Mouse (Mus musculus): ENCODE data around the gene Gm13757. TPM values are rescaled to one million over a fixed set of nuclear protein-coding genes. Genes with fewer than 3 reads are reported as not detected.
"Not testable (repeated sequence)": the region's sequence is repeated elsewhere in the genome, so short reads cannot be mapped to it uniquely, and the experiment has no call there.

The Gm13757 gene
- polyA plus RNA-seq (2015; fragmentation: Nextera tagmentation; extraction: Ambion mirVana) = not detected in 2 replicates

- Histone ChIP-seq H3K4me3 (replicated peaks) (no peak within 1 kb of the TSS), H3K27me3 (no peaks in the 10 kb centered on the region), H3K4me2 (replicated peaks) (no peak within 1 kb of the TSS), H3K27ac (no peak within 1 kb of the TSS), H3K9me3 (no peaks in the 10 kb centered on the region), H3K9ac (replicated peaks) (no peak within 1 kb of the TSS), H3K4me1 (replicated peaks) (no peaks in the 10 kb centered on the region), H3K36me3 (no peaks in the 10 kb centered on the region)
- no peak for ATAC-seq
- WGBS = 93% methylated on average over 1 of the region's 1 CpGs
These were observed at the start of gene Gm13757 for GRCm38 (mm10) chr2:88449031-88449430. Gene Gm13757, minus strand, starts transcription at chr2:88449131.

DNA sequence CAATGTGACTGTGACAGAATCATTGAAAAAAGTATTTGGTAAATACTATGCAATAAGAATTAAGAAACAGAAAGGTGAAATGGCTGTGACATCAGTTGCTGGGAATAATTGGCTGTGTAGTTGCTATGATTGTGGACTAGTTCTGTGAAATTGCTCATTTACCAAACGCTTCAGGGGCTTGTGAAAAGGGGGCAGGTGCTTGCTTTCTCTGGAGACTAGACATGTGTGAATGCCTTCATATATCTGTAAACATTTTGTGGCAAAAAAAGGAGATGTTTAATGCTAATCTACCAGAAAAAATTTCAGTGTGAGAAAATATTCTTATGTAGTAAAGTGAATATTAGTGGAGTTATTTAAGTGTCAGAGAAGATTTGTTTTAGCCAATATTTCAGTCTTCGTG, 44.1 kb upstream of the Gm13757 start, which contains the start of gene Olfr1185-ps1:
Olfr1185-ps1 (plus strand) TSS at position 301 of the 400 bp plus-strand sequence.
- H3K9ac ChIP-seq (replicated peaks) = no peak within 1 kb of the TSS
- H3K27me3 ChIP-seq = no peaks in the 10 kb centered on the region
- no peak within 1 kb of the TSS for H3K4me3 ChIP-seq (replicated peaks)
- H3K36me3 ChIP-seq = no peaks in the 10 kb centered on the region
- H3K4me2 ChIP-seq (replicated peaks) = no peak within 1 kb of the TSS
- H3K27ac ChIP-seq = no peak within 1 kb of the TSS
- no peaks in the 10 kb centered on the region for H3K4me1 ChIP-seq (replicated peaks)
- no peak for ATAC-seq
- H3K9me3 ChIP-seq = no peaks in the 10 kb centered on the region
- 79% methylated on average over 2 of the region's 2 CpGs for WGBS

GRCm38 (mm10) chr2:88483298-88483697, 34.4 kb upstream of the Gm13757 start, which contains the start of gene Olfr1184:
Gene Olfr1184, plus strand, starts transcription at chr2:88483598.
- ATAC-seq = no peak
- H3K4me3 ChIP-seq (replicated peaks) = no peak within 1 kb of the TSS
- H3K27me3 ChIP-seq = no peaks in the 10 kb centered on the region
- H3K27ac ChIP-seq = no peak within 1 kb of the TSS
- no peak within 1 kb of the TSS for H3K4me2 ChIP-seq (replicated peaks)
- no peaks in the 10 kb centered on the region for H3K36me3 ChIP-seq
- 87% methylated on average over 2 of the region's 2 CpGs for WGBS
- H3K4me1 ChIP-seq (replicated peaks) = no peaks in the 10 kb centered on the region
- H3K9ac ChIP-seq (replicated peaks) = no peak within 1 kb of the TSS
- H3K9me3 ChIP-seq = no peaks in the 10 kb centered on the region

DNA sequence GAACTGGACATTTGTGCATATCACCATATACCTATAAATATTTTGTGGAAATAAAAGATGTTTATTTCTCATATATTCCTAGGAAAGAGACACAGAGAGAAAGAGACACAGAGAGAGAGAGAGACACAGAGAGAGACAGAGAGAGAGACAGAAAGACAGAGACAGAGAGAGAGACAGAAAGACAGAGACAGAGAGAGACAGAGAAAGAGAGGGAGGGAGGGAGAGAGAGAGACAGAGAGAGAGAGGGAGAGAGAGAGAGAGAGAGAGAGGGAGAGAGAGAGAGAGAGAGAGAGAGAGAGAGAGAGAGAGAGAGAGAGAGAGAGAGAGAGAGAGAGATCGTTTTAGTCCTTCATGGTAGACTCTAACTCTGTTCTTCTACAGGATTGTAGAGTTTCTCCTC, 5.6 kb upstream of the Gm13757 start, which contains the start of gene Olfr1183:
Olfr1183 (plus strand) TSS at position 301 of the 400 bp plus-strand sequence.
- H3K4me3 ChIP-seq (replicated peaks); H3K27me3 ChIP-seq; ATAC-seq; H3K4me1 ChIP-seq (replicated peaks); H3K9me3 ChIP-seq; H3K36me3 ChIP-seq; H3K27ac ChIP-seq; H3K9ac ChIP-seq (replicated peaks); H3K4me2 ChIP-seq (replicated peaks): not testable (repeated sequence)
- WGBS = 100% methylated on average over 1 of the region's 1 CpGs

DNA sequence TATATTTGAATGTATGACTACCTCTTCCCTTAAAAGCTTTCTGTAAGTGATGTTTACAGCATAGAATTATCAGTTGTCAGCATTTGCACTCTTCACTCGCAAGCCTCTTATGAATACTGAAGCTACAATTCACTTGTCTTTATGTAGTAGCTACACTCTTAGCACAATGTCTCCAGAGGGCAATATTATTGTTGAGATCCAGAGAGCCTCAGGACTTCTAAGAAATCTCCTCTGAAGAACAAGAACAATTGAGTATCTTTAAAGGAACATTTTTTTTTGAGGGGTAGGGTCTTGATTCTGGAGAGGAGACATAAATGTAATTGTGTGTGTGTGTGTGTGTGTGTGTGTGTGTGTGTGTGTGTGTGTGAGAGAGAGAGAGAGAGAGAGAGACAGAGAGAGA, 22.9 kb downstream of the Gm13757 start, which contains the start of gene Olfr1181:
Olfr1181 (minus strand) TSS at position 101 of the 400 bp plus-strand sequence.
- WGBS = 97% methylated on average over 1 of the region's 1 CpGs
- Histone ChIP-seq H3K27ac (no peak within 1 kb of the TSS), H3K9me3 (no peaks in the 10 kb centered on the region), H3K27me3 (no peaks in the 10 kb centered on the region), H3K4me2 (replicated peaks) (no peak within 1 kb of the TSS), H3K4me3 (replicated peaks) (no peak within 1 kb of the TSS), H3K4me1 (replicated peaks) (no peaks in the 10 kb centered on the region), H3K36me3 (no peaks in the 10 kb centered on the region), H3K9ac (replicated peaks) (no peak within 1 kb of the TSS)
- ATAC-seq = no peak

DNA sequence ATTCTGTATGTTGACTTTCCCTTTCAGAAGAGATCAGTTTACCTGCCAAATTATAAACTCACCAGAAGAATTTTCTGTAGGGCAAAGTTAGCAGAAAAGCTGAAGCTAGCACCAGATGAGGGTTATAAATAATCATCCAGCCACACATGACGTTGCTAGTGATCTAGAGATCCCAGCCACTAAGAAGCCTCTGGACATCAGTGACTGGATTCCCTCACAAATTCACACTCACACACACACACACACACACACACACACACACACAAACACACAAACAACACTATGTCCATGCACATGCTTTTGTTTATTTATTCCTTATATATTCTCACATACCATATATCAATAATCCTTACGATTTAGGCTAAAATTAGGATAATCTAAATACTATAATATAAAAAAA, 29.9 kb downstream of the Gm13757 start, which contains the start of gene Olfr1180:
Olfr1180 (minus strand) TSS at position 101 of the 400 bp plus-strand sequence.
- WGBS = 73% methylated on average over 2 of the region's 2 CpGs
- H3K4me1 ChIP-seq (replicated peaks) = no peaks in the 10 kb centered on the region
- H3K27ac ChIP-seq = no peak within 1 kb of the TSS
- H3K9me3 ChIP-seq = no peaks in the 10 kb centered on the region
- H3K27me3 ChIP-seq = no peaks in the 10 kb centered on the region
- H3K36me3 ChIP-seq = no peaks in the 10 kb centered on the region
- ATAC-seq = no peak
- H3K4me2 ChIP-seq (replicated peaks) = no peak within 1 kb of the TSS
- no peak within 1 kb of the TSS for H3K4me3 ChIP-seq (replicated peaks)
- H3K9ac ChIP-seq (replicated peaks) = no peak within 1 kb of the TSS

- no peaks in the 10 kb centered on the region for H3K36me3 ChIP-seq
- H3K4me1 ChIP-seq (replicated peaks) = no peaks in the 10 kb centered on the region
- no peak for ATAC-seq
- WGBS = 89% methylated on average over 3 of the region's 3 CpGs
- no peaks in the 10 kb centered on the region for H3K9me3 ChIP-seq
- H3K9ac ChIP-seq (replicated peaks) = no peak within 1 kb of the TSS
- no peak within 1 kb of the TSS for H3K4me3 ChIP-seq (replicated peaks)
- no peak within 1 kb of the TSS for H3K4me2 ChIP-seq (replicated peaks)
- H3K27ac ChIP-seq = no peak within 1 kb of the TSS
- H3K27me3 ChIP-seq = no peaks in the 10 kb centered on the region
These were observed 42.6 kb downstream of the Gm13757 start, which contains the start of gene Olfr1179 for GRCm38 (mm10) chr2:88406353-88406752. Gene Olfr1179, minus strand, starts transcription at chr2:88406453.

Other genes with a start within 250 kb of the Gm13757 start
- not detected in 2 replicates for gene Olfr1170, start 220.8 kb downstream of the Gm13757 start, polyA plus RNA-seq (2015; fragmentation: Nextera tagmentation; extraction: Ambion mirVana)
- gene Olfr1173, start 169.3 kb downstream of the Gm13757 start, polyA plus RNA-seq (2015; fragmentation: Nextera tagmentation; extraction: Ambion mirVana) = not detected in 2 replicates
- gene Olfr1174-ps, start 134.0 kb downstream of the Gm13757 start, polyA plus RNA-seq (2015; fragmentation: Nextera tagmentation; extraction: Ambion mirVana) = not detected in 2 replicates
- not detected in 2 replicates for gene Olfr1175-ps, start 121.9 kb downstream of the Gm13757 start, polyA plus RNA-seq (2015; fragmentation: Nextera tagmentation; extraction: Ambion mirVana)
- not detected in 2 replicates for gene Olfr1176, start 112.4 kb downstream of the Gm13757 start, polyA plus RNA-seq (2015; fragmentation: Nextera tagmentation; extraction: Ambion mirVana)
- gene Olfr1177-ps, start 102.6 kb downstream of the Gm13757 start, polyA plus RNA-seq (2015; fragmentation: Nextera tagmentation; extraction: Ambion mirVana) = not detected in 2 replicates
- not detected in 2 replicates for gene Olfr1178, start 62.1 kb downstream of the Gm13757 start, polyA plus RNA-seq (2015; fragmentation: Nextera tagmentation; extraction: Ambion mirVana)
- gene Olfr1179, start 42.7 kb downstream of the Gm13757 start, polyA plus RNA-seq (2015; fragmentation: Nextera tagmentation; extraction: Ambion mirVana) = not detected in 2 replicates
- gene Olfr1180, start 30.0 kb downstream of the Gm13757 start, polyA plus RNA-seq (2015; fragmentation: Nextera tagmentation; extraction: Ambion mirVana) = not detected in 2 replicates
- gene Olfr1181, start 23.0 kb downstream of the Gm13757 start, polyA plus RNA-seq (2015; fragmentation: Nextera tagmentation; extraction: Ambion mirVana) = not detected in 2 replicates
- not detected in 2 replicates for gene Olfr1183, start 5.7 kb upstream of the Gm13757 start, polyA plus RNA-seq (2015; fragmentation: Nextera tagmentation; extraction: Ambion mirVana)
- gene Olfr1184, start 34.5 kb upstream of the Gm13757 start, polyA plus RNA-seq (2015; fragmentation: Nextera tagmentation; extraction: Ambion mirVana) = not detected in 2 replicates
- not detected in 2 replicates for gene Olfr1185-ps1, start 44.2 kb upstream of the Gm13757 start, polyA plus RNA-seq (2015; fragmentation: Nextera tagmentation; extraction: Ambion mirVana)
- gene Olfr1186, start 69.4 kb upstream of the Gm13757 start, polyA plus RNA-seq (2015; fragmentation: Nextera tagmentation; extraction: Ambion mirVana) = not detected in 2 replicates
- not detected in 2 replicates for gene Olfr1188, start 107.8 kb upstream of the Gm13757 start, polyA plus RNA-seq (2015; fragmentation: Nextera tagmentation; extraction: Ambion mirVana)
- gene Olfr1189, start 137.3 kb upstream of the Gm13757 start, polyA plus RNA-seq (2015; fragmentation: Nextera tagmentation; extraction: Ambion mirVana) = not detected in 2 replicates
- gene Olfr1191-ps1, start 191.4 kb upstream of the Gm13757 start, polyA plus RNA-seq (2015; fragmentation: Nextera tagmentation; extraction: Ambion mirVana) = not detected in 2 replicates
- gene Olfr1192-ps1, start 199.4 kb upstream of the Gm13757 start, polyA plus RNA-seq (2015; fragmentation: Nextera tagmentation; extraction: Ambion mirVana) = not detected in 2 replicates
- not detected in 2 replicates for gene Olfr1193, start 226.5 kb upstream of the Gm13757 start, polyA plus RNA-seq (2015; fragmentation: Nextera tagmentation; extraction: Ambion mirVana)
- not detected in 2 replicates for gene Olfr1195, start 240.1 kb upstream of the Gm13757 start, polyA plus RNA-seq (2015; fragmentation: Nextera tagmentation; extraction: Ambion mirVana)

All from midbrain, embryonic 13.5 days (tissue).